Mouse (Mus musculus) liver, postnatal 0 days (tissue): ENCODE data around the gene Nedd9. TPM values are rescaled to one million over a fixed set of nuclear protein-coding genes. Genes with fewer than 3 reads are reported as not detected.

Experiments
- ATAC-seq: fragments of 200-750 bp; cut with Nextera tagmentation; 2 replicates; pipeline ENCODE4 v1.8.0; 2017; ENCODE audit warnings: mild to moderate bottlenecking, moderate library complexity
- DNase-seq: peaks from one replicate; pipeline ENCODE4 v3.0.0-alpha.2; 2016
- H3K27ac ChIP-seq: fragments of 300-500 bp; sonication (generic); 2 replicates; pipeline ENCODE4 v1.5.1; 2014; ENCODE audit warnings: antibody characterized with exemption, moderate library complexity, mild to moderate bottlenecking, low read depth
- H3K27me3 ChIP-seq: fragments of 300-500 bp; sonication (generic); 2 replicates; pipeline ENCODE4 v1.6.1; 2014; ENCODE audit warnings: low read length, control low read depth, mixed read lengths; ENCODE audit not compliant: insufficient read depth
- H3K36me3 ChIP-seq: fragments of 300-500 bp; sonication (generic); replicated peaks from 2 replicates; pipeline ENCODE4 v1.6.1; 2014; ENCODE audit warnings: mild to moderate bottlenecking, control low read depth, low read length, moderate library complexity, mixed read lengths; ENCODE audit not compliant: insufficient read depth
- H3K4me1 ChIP-seq: fragments of 300-500 bp; sonication (generic); 2 replicates; pipeline ENCODE4 v1.6.1; 2014; ENCODE audit warnings: antibody characterized with exemption, mild to moderate bottlenecking, control low read depth; ENCODE audit not compliant: insufficient read depth
- H3K4me2 ChIP-seq: fragments of 300-500 bp; sonication (generic); 2 replicates; pipeline ENCODE4 v1.6.1; 2014; ENCODE audit warnings: low read depth, mild to moderate bottlenecking, low read length, moderate library complexity, mixed read lengths
- H3K4me3 ChIP-seq: fragments of 300-500 bp; sonication (generic); 2 replicates; pipeline ENCODE4 v1.5.1; 2014; ENCODE audit warnings: low read depth, low read length
- H3K9ac ChIP-seq: fragments of 300-500 bp; sonication (generic); replicated peaks from 2 replicates; pipeline ENCODE4 v1.6.1; 2014; ENCODE audit warnings: mild to moderate bottlenecking, moderate library complexity
- H3K9me3 ChIP-seq: fragments of 300-500 bp; sonication (generic); 2 replicates; pipeline ENCODE4 v1.6.1; 2016; ENCODE audit warnings: mild to moderate bottlenecking, control low read depth, low read length, mixed read lengths
- CTCF ChIP-seq: sonication (generic); IDR thresholded peaks from 2 replicates; pipeline ENCODE4 v1.5.1; 2016; ENCODE audit warnings: antibody characterized with exemption, low read depth
- EP300 ChIP-seq: IDR thresholded peaks from 2 replicates; pipeline ENCODE4 v1.6.1; 2016; ENCODE audit warnings: antibody characterized with exemption, low read depth, mild to moderate bottlenecking
- WGBS: fragments of 180-500 bp; shearing (Covaris S2); extraction: QIAGEN DNeasy Blood & Tissue Kit; methylation state at CpG from one replicate; pipeline ENCODE4 v1.1.7; 2014; ENCODE audit not compliant: insufficient replicate concordance; 5-methylcytosine and 5-hydroxymethylcytosine counted together
- polyA plus RNA-seq: library from polyadenylated mRNA; unstranded; fragments of >200 nt; fragmentation: Nextera tagmentation; extraction: Ambion mirVana; gene quantifications from 2 replicates; pipeline ENCODE4 v1.2.1, GENCODE M21; 2015

The Nedd9 gene
- polyA plus RNA-seq, 1 experiment from 2014 or later: 6.9 TPM

DNA sequence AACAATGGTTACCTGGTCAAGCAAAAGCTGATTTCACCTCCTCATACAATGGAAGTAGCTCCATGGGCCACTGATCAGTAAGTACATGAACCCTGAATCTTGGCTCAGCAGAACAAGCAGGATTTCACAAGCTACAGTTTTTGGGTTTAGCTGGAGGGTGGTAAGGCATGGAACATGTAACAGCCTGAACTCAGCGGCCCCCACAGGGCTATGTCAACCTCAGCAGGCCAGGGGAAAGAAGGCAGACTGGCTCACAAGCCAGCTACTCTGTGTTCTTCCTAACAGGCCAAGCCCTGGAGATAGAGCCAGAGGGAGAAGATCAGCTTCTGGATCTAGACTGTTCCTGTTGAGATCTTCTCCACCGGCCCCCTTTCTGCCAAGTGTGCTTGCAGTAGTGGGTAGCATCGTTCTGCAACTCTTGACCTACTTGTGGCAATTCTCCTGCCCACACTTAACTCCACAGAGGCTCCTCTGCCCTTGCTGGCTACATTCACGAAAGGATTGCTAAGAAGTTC is 107.2 kb downstream of the Nedd9 start:
- Histone ChIP-seq H3K4me2 (no peak overlapping the region), H3K9ac (no peak overlapping the region), H3K27ac (no peak overlapping the region), H3K4me3 (no peak overlapping the region), H3K27me3 (no peaks in the 10 kb centered on the region), H3K36me3 (no peaks in the 10 kb centered on the region), H3K4me1 (peaks cover 15% of the 10 kb centered on the region), H3K9me3 (no peaks in the 10 kb centered on the region)
- DNase-seq (no peak), ATAC-seq (no peak)
- no peak for TF ChIP-seq EP300
- no peak for TF ChIP-seq CTCF
- 71% methylated on average over 4 of the region's 4 CpGs for WGBS

DNA sequence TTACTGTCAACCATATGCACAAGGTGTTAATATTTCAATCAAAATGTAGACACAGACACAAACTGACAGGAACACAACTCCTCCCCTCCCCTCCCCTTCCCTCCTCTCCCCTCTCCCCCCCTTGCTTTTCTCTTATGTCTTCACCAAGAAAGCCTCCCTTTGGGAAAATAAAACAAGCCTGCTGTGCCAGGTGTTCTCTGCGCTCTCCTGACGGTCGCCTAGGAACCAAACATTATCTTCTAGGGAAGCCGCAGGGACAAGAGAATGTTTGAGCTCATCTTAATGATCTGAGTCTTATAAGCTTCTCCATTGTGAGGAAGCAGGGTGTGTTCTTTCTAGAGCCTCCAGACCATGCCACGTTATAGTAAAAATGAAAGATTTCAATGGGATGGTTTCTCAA is 108.7 kb downstream of the Nedd9 start:
- Histone ChIP-seq H3K36me3 (no peaks in the 10 kb centered on the region), H3K4me2 (no peak overlapping the region), H3K27ac (no peak overlapping the region), H3K27me3 (no peaks in the 10 kb centered on the region), H3K4me1 (peaks cover 15% of the 10 kb centered on the region), H3K9ac (no peak overlapping the region), H3K4me3 (no peak overlapping the region), H3K9me3 (no peaks in the 10 kb centered on the region)
- DNase-seq (no peak), ATAC-seq (no peak)
- TF ChIP-seq EP300: no peak
- TF ChIP-seq CTCF: no peak
- 76% methylated on average over 5 of the region's 5 CpGs for WGBS

GRCm38 (mm10) chr13:41377856-41378255 is 109.3 kb downstream of the Nedd9 start:
- no peak overlapping the region for H3K27ac ChIP-seq
- 83% methylated on average over 9 of the region's 9 CpGs for WGBS
- no peak overlapping the region for H3K9ac ChIP-seq
- DNase-seq (no peak), ATAC-seq (no peak)
- H3K4me3 ChIP-seq: no peak overlapping the region
- H3K4me1 ChIP-seq: peaks cover 16% of the 10 kb centered on the region
- TF ChIP-seq EP300 (no peak), CTCF (no peak)
- H3K4me2 ChIP-seq: no peak overlapping the region
- no peaks in the 10 kb centered on the region for H3K27me3 ChIP-seq
- no peaks in the 10 kb centered on the region for H3K9me3 ChIP-seq
- no peaks in the 10 kb centered on the region for H3K36me3 ChIP-seq

GRCm38 (mm10) chr13:41377011-41377431 is 110.1 kb downstream of the Nedd9 start:
- Histone ChIP-seq H3K4me3 (no peak overlapping the region), H3K27ac (no peak overlapping the region), H3K27me3 (no peaks in the 10 kb centered on the region), H3K9ac (no peak overlapping the region), H3K4me1 (peaks cover 17% of the 10 kb centered on the region), H3K4me2 (no peak overlapping the region), H3K9me3 (no peaks in the 10 kb centered on the region), H3K36me3 (no peaks in the 10 kb centered on the region)
- TF ChIP-seq CTCF (no peak), EP300 (no peak)
- no peak for ATAC-seq
- no peak for DNase-seq
- WGBS: 60% methylated on average over 2 of the region's 2 CpGs

GRCm38 (mm10) chr13:41376111-41376510 is 111.1 kb downstream of the Nedd9 start:
- TF ChIP-seq EP300 (no peak), CTCF (no peak)
- ATAC-seq: no peak
- H3K4me1 ChIP-seq: peaks cover 16% of the 10 kb centered on the region
- H3K9me3 ChIP-seq: no peaks in the 10 kb centered on the region
- no peaks in the 10 kb centered on the region for H3K36me3 ChIP-seq
- no peak overlapping the region for H3K9ac ChIP-seq
- 67% methylated on average over 4 of the region's 4 CpGs for WGBS
- no peak overlapping the region for H3K27ac ChIP-seq
- no peak for DNase-seq
- no peak overlapping the region for H3K4me2 ChIP-seq
- H3K4me3 ChIP-seq: no peak overlapping the region
- no peaks in the 10 kb centered on the region for H3K27me3 ChIP-seq

- H3K9ac ChIP-seq: no peak overlapping the region
- ATAC-seq: no peak
These were observed 111.5 kb downstream of the Nedd9 start for GRCm38 (mm10) chr13:41375696-41376095.

DNA sequence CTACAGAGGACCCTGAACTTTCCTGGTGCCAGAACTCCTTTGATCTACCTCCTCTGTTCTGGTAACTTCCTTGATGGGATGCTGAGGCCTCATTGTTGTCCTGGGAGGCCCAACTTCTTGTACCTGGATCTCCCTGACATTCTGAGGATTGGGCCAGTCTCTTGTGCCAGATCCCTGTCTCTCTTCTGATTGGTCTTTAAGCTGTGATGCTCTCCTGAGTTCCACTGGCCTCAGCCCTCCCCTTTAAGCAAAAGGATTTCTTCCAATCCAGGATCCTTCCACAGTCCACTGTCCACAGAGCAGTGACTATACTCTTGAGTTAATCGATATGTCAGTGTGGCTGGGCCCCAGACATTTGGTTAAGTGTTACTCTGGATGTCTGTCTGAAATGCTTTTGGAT is 112.3 kb downstream of the Nedd9 start:
- Histone ChIP-seq H3K36me3 (no peaks in the 10 kb centered on the region), H3K9me3 (no peaks in the 10 kb centered on the region), H3K4me1 (peaks cover 11% of the 10 kb centered on the region), H3K27me3 (no peaks in the 10 kb centered on the region), H3K4me2 (no peak overlapping the region), H3K4me3 (no peak overlapping the region), H3K27ac (no peak overlapping the region), H3K9ac (no peak overlapping the region)
- no peak for ATAC-seq
- TF ChIP-seq EP300 (no peak), CTCF (no peak)
- no peak for DNase-seq
- WGBS: 81% methylated on average over 1 of the region's 1 CpGs

More at GRCm38 (mm10) chr13:41375696-41376095, 111.5 kb downstream of the Nedd9 start:
- no peak overlapping the region for H3K4me3 ChIP-seq
- H3K27ac ChIP-seq: no peak overlapping the region
- peaks cover 16% of the 10 kb centered on the region for H3K4me1 ChIP-seq
- no peaks in the 10 kb centered on the region for H3K27me3 ChIP-seq
- 78% methylated on average over 6 of the region's 6 CpGs for WGBS
- no peaks in the 10 kb centered on the region for H3K36me3 ChIP-seq
- H3K9me3 ChIP-seq: no peaks in the 10 kb centered on the region
- DNase-seq: no peak
- TF ChIP-seq EP300: no peak
- no peak for TF ChIP-seq CTCF
- H3K4me2 ChIP-seq: no peak overlapping the region
